Mouse (Mus musculus): ENCODE results near the gene Cmtm2a. TPM values are rescaled to one million over a fixed set of nuclear protein-coding genes. Genes with fewer than 3 reads are reported as not detected.
"Not testable (repeated sequence)": the region's sequence is repeated elsewhere in the genome, so short reads cannot be mapped to it uniquely, and the experiment has no call there.

The Cmtm2a gene
- not detected in 2 replicates for polyA plus RNA-seq (2015; fragmentation: Nextera tagmentation; extraction: Ambion mirVana)

- not testable (repeated sequence) for H3K27ac ChIP-seq; H3K9ac ChIP-seq; H3K36me3 ChIP-seq; H3K4me3 ChIP-seq; H3K4me2 ChIP-seq; H3K27me3 ChIP-seq; H3K4me1 ChIP-seq; ATAC-seq (ENCODE audit: insufficient number of reproducible peaks, insufficient read depth, low FRiP score, low TSS enrichment, low read depth); H3K9me3 ChIP-seq
- WGBS = 89% methylated on average over 12 of the region's 12 CpGs
Measured at GRCm38 (mm10) chr8:104293081-104293480, at the start of gene Cmtm2a. Cmtm2a (minus strand) TSS chr8:104293181.

- Histone ChIP-seq H3K9me3 (no peaks in the 10 kb centered on the region), H3K36me3 (peaks cover 35% of the 10 kb centered on the region), H3K27me3 (no peaks in the 10 kb centered on the region), H3K4me2 (no peak overlapping the region), H3K27ac (no peak overlapping the region), H3K4me3 (no peak overlapping the region), H3K9ac (peak overlapping the region; percentile 7; the same call in 1 of the 2 replicates), H3K4me1 (peaks cover 21% of the 10 kb centered on the region)
- 78% methylated on average over 5 of the region's 5 CpGs for WGBS
- ATAC-seq (ENCODE audit: insufficient number of reproducible peaks, insufficient read depth, low FRiP score, low TSS enrichment, low read depth) = no peak
Measured at GRCm38 (mm10) chr8:104342426-104342825, 49.4 kb upstream of the Cmtm2a start.

GRCm38 (mm10) chr8:104341678-104342077 lies 48.7 kb upstream of the Cmtm2a start:
- Histone ChIP-seq H3K4me3 (peak overlapping the region; percentile 74), H3K9me3 (no peaks in the 10 kb centered on the region), H3K36me3 (peaks cover 27% of the 10 kb centered on the region), H3K9ac (peak overlapping the region; percentile 96), H3K27me3 (no peaks in the 10 kb centered on the region), H3K4me2 (peak overlapping the region; percentile 74), H3K27ac (peak overlapping the region; percentile 90), H3K4me1 (peaks cover 21% of the 10 kb centered on the region)
- WGBS = 38% methylated on average over 6 of the region's 6 CpGs
- no peak for ATAC-seq (ENCODE audit: insufficient number of reproducible peaks, insufficient read depth, low FRiP score, low TSS enrichment, low read depth)

- WGBS = under 1% methylated on average over 24 of the region's 24 CpGs
- Histone ChIP-seq H3K9ac (peak overlapping the region; percentile 96), H3K9me3 (no peaks in the 10 kb centered on the region), H3K27me3 (no peaks in the 10 kb centered on the region), H3K4me2 (peak overlapping the region; percentile 74), H3K27ac (peak overlapping the region; percentile 90), H3K4me1 (peaks cover 21% of the 10 kb centered on the region), H3K4me3 (peak overlapping the region; percentile 74), H3K36me3 (peaks cover 22% of the 10 kb centered on the region)
- peak; percentile 56 for ATAC-seq (ENCODE audit: insufficient number of reproducible peaks, insufficient read depth, low FRiP score, low TSS enrichment, low read depth)
Measured at GRCm38 (mm10) chr8:104341106-104341561, 48.2 kb upstream of the Cmtm2a start.

- no peaks in the 10 kb centered on the region for H3K9me3 ChIP-seq
- peaks cover 21% of the 10 kb centered on the region for H3K4me1 ChIP-seq
- H3K36me3 ChIP-seq = peaks cover 16% of the 10 kb centered on the region
- H3K4me3 ChIP-seq = peak overlapping the region; percentile 74
- H3K27me3 ChIP-seq = no peaks in the 10 kb centered on the region
- peak; percentile 79 for ATAC-seq (ENCODE audit: insufficient number of reproducible peaks, insufficient read depth, low FRiP score, low TSS enrichment, low read depth)
- peak overlapping the region; percentile 96 for H3K9ac ChIP-seq
- under 1% methylated on average over 51 of the region's 54 CpGs for WGBS
- peak overlapping the region; percentile 90 for H3K27ac ChIP-seq
- H3K4me2 ChIP-seq = peak overlapping the region; percentile 74
Measured at GRCm38 (mm10) chr8:104340233-104341105, 47.5 kb upstream of the Cmtm2a start.

GRCm38 (mm10) chr8:104339983-104340232 lies 46.9 kb upstream of the Cmtm2a start:
- H3K9me3 ChIP-seq = no peaks in the 10 kb centered on the region
- peak overlapping the region; percentile 74 for H3K4me3 ChIP-seq
- peak overlapping the region; percentile 96 for H3K9ac ChIP-seq
- ATAC-seq (ENCODE audit: insufficient number of reproducible peaks, insufficient read depth, low FRiP score, low TSS enrichment, low read depth) = no peak; the same call in 1 of the 2 replicates
- peaks cover 11% of the 10 kb centered on the region for H3K36me3 ChIP-seq
- H3K4me1 ChIP-seq = peaks cover 21% of the 10 kb centered on the region
- peak overlapping the region; percentile 90; the same call in 1 of the 2 replicates for H3K27ac ChIP-seq
- H3K4me2 ChIP-seq = peak overlapping the region; percentile 74
- H3K27me3 ChIP-seq = no peaks in the 10 kb centered on the region
- 0% methylated on average over 6 of the region's 6 CpGs for WGBS

- H3K4me2 ChIP-seq = peak within 1 kb of the TSS; percentile 74
- ATAC-seq (ENCODE audit: insufficient number of reproducible peaks, insufficient read depth, low FRiP score, low TSS enrichment, low read depth) = no peak
- peak within 1 kb of the TSS; percentile 90 for H3K27ac ChIP-seq
- no peaks in the 10 kb centered on the region for H3K27me3 ChIP-seq
- WGBS = 12% methylated on average over 18 of the region's 18 CpGs
- no peaks in the 10 kb centered on the region for H3K9me3 ChIP-seq
- peaks cover 6% of the 10 kb centered on the region for H3K36me3 ChIP-seq
- peak within 1 kb of the TSS; percentile 96 for H3K9ac ChIP-seq
- peak within 1 kb of the TSS; percentile 74 for H3K4me3 ChIP-seq
- peaks cover 21% of the 10 kb centered on the region for H3K4me1 ChIP-seq
Measured at GRCm38 (mm10) chr8:104339229-104339982, 46.4 kb upstream of the Cmtm2a start, which contains the start of gene Cmtm3. Cmtm3 (plus strand) TSS chr8:104339410.

- WGBS = 51% methylated on average over 3 of the region's 3 CpGs
- no peak for ATAC-seq (ENCODE audit: insufficient number of reproducible peaks, insufficient read depth, low FRiP score, low TSS enrichment, low read depth)
- Histone ChIP-seq H3K9ac (no peak overlapping the region), H3K27ac (no peak overlapping the region), H3K9me3 (no peaks in the 10 kb centered on the region), H3K4me2 (no peak overlapping the region), H3K27me3 (no peaks in the 10 kb centered on the region), H3K4me3 (no peak overlapping the region), H3K36me3 (no peaks in the 10 kb centered on the region), H3K4me1 (peaks cover 15% of the 10 kb centered on the region)
Measured at GRCm38 (mm10) chr8:104337890-104338289, 44.9 kb upstream of the Cmtm2a start.

- H3K27ac ChIP-seq = no peak overlapping the region
- no peak for ATAC-seq (ENCODE audit: insufficient number of reproducible peaks, insufficient read depth, low FRiP score, low TSS enrichment, low read depth)
- no peak overlapping the region for H3K9ac ChIP-seq
- H3K4me3 ChIP-seq = no peak overlapping the region
- no peaks in the 10 kb centered on the region for H3K9me3 ChIP-seq
- H3K4me1 ChIP-seq = peaks cover 9% of the 10 kb centered on the region
- no peaks in the 10 kb centered on the region for H3K27me3 ChIP-seq
- no peaks in the 10 kb centered on the region for H3K36me3 ChIP-seq
- no peak overlapping the region for H3K4me2 ChIP-seq
- 86% methylated on average over 1 of the region's 1 CpGs for WGBS
Measured at GRCm38 (mm10) chr8:104336806-104337205, 43.8 kb upstream of the Cmtm2a start.

GRCm38 (mm10) chr8:104334196-104334595 lies 41.2 kb upstream of the Cmtm2a start:
- H3K9me3 ChIP-seq = no peaks in the 10 kb centered on the region
- no peak overlapping the region for H3K4me3 ChIP-seq
- ATAC-seq (ENCODE audit: insufficient number of reproducible peaks, insufficient read depth, low FRiP score, low TSS enrichment, low read depth) = no peak
- WGBS = 57% methylated on average over 1 of the region's 1 CpGs
- no peaks in the 10 kb centered on the region for H3K27me3 ChIP-seq
- H3K4me2 ChIP-seq = no peak overlapping the region
- 0 out of 2 replicates have a peak, but pooled peaks cover under 1% of the 10 kb centered on the region for H3K4me1 ChIP-seq
- H3K9ac ChIP-seq = no peak overlapping the region
- no peaks in the 10 kb centered on the region for H3K36me3 ChIP-seq
- H3K27ac ChIP-seq = no peak overlapping the region

GRCm38 (mm10) chr8:104333786-104334185 lies 40.8 kb upstream of the Cmtm2a start:
- Histone ChIP-seq H3K36me3 (no peaks in the 10 kb centered on the region), H3K27me3 (no peaks in the 10 kb centered on the region), H3K27ac (no peak overlapping the region), H3K4me1 (no peaks in the 10 kb centered on the region), H3K4me3 (no peak overlapping the region), H3K9ac (no peak overlapping the region), H3K9me3 (no peaks in the 10 kb centered on the region), H3K4me2 (no peak overlapping the region)
- WGBS = 69% methylated on average over 5 of the region's 5 CpGs
- no peak for ATAC-seq (ENCODE audit: insufficient number of reproducible peaks, insufficient read depth, low FRiP score, low TSS enrichment, low read depth)
